ENCODE assay signal across 8 mouse cellular contexts in genomic region chr10:119819740-119820139, GRCm38 (mm10).
DNase-seq lines count a peak whose midpoint lies in the region; ATAC-seq and TF ChIP-seq lines count a peak whose summit lies in the region.

No protein-coding gene starts in this region.

- WGBS in lung, embryonic 15.5 days, result 22% methylated on average over 5 of the region's 5 CpGs
- WGBS in limb, embryonic 13.5 days, result 33% methylated on average over 5 of the region's 5 CpGs
- 32% methylated on average over 5 of the region's 5 CpGs for WGBS in stomach, postnatal 0 days

- no peak overlapping the region for H3K9ac ChIP-seq in lung, embryonic 15.5 days
- H3K9ac ChIP-seq in limb, embryonic 13.5 days, result peak overlapping the region; percentile 27; the same call in 1 of the 2 replicates
- H3K9ac ChIP-seq in stomach, postnatal 0 days (ENCODE audit: low read length), result no peak overlapping the region

- no peak for TF ChIP-seq CTCF in stomach, postnatal 0 days (IDR thresholded peaks at IDR 0.05; ENCODE audit: low read depth)

- peak; percentile 22 for DNase-seq in embryo, embryonic 11 days
- no peak for DNase-seq in embryo, embryonic 9.5 days (ENCODE audit: extremely low spot score)
- DNase-seq in lung, postnatal 36 days, result no peak
- DNase-seq in stomach, postnatal 0 days (ENCODE audit: low spot score), result no peak
- no peak for DNase-seq in B cell, adult 2 months
- DNase-seq in gastrocnemius, adult 18-20 months (ENCODE audit: low spot score), result no peak

- no peak overlapping the region for H3K27ac ChIP-seq in lung, embryonic 15.5 days
- H3K27ac ChIP-seq in limb, embryonic 13.5 days, result no peak overlapping the region
- H3K27ac ChIP-seq in stomach, postnatal 0 days (replicated peaks), result no peak overlapping the region

- no peak for ATAC-seq in lung, embryonic 15.5 days (ENCODE audit: borderline replicate concordance, extremely low read depth, low FRiP score, low TSS enrichment)
- ATAC-seq in limb, embryonic 13.5 days (ENCODE audit: low FRiP score, low read depth), result no peak
- ATAC-seq in stomach, postnatal 0 days (ENCODE audit: low FRiP score, low TSS enrichment), result no peak

- H3K27me3 ChIP-seq in lung, embryonic 15.5 days, result no peaks in the 10 kb centered on the region
- H3K27me3 ChIP-seq in limb, embryonic 13.5 days, result peaks cover 4% of the 10 kb centered on the region; the same call in 1 of the 2 replicates
- no peaks in the 10 kb centered on the region for H3K27me3 ChIP-seq in stomach, postnatal 0 days (ENCODE audit: control insufficient read depth, insufficient read depth, low read length)

- TF ChIP-seq EP300 in stomach, postnatal 0 days (optimal IDR thresholded peaks at IDR 0.05), result no peak

- H3K4me2 ChIP-seq in lung, embryonic 15.5 days, result peak overlapping the region; percentile 47
- peak overlapping the region; percentile 62 for H3K4me2 ChIP-seq in limb, embryonic 13.5 days (replicated peaks)
- H3K4me2 ChIP-seq in stomach, postnatal 0 days (replicated peaks; ENCODE audit: low read depth), result peak overlapping the region; percentile 38

- H3K4me1 ChIP-seq in lung, embryonic 15.5 days, result peaks cover 14% of the 10 kb centered on the region
- H3K4me1 ChIP-seq in limb, embryonic 13.5 days, result peaks cover 18% of the 10 kb centered on the region
- no peaks in the 10 kb centered on the region for H3K4me1 ChIP-seq in stomach, postnatal 0 days (replicated peaks; ENCODE audit: control insufficient read depth, insufficient read depth)

- H3K4me3 ChIP-seq in lung, embryonic 15.5 days, result peak overlapping the region; percentile 17
- H3K4me3 ChIP-seq in limb, embryonic 13.5 days, result peak overlapping the region; percentile 28
- peak overlapping the region; percentile 14; the same call in 1 of the 2 replicates for H3K4me3 ChIP-seq in stomach, postnatal 0 days (ENCODE audit: low read depth, low read length)

- no peaks in the 10 kb centered on the region for H3K36me3 ChIP-seq in lung, embryonic 15.5 days
- no peaks in the 10 kb centered on the region for H3K36me3 ChIP-seq in limb, embryonic 13.5 days
- H3K36me3 ChIP-seq in stomach, postnatal 0 days (ENCODE audit: control insufficient read depth, insufficient read depth, low read length), result no peaks in the 10 kb centered on the region

- no peaks in the 10 kb centered on the region for H3K9me3 ChIP-seq in lung, embryonic 15.5 days
- H3K9me3 ChIP-seq in limb, embryonic 13.5 days, result no peaks in the 10 kb centered on the region
- H3K9me3 ChIP-seq in stomach, postnatal 0 days (ENCODE audit: control insufficient read depth, low read length), result no peaks in the 10 kb centered on the region
